Mouse (Mus musculus): ENCODE measurements at regions not wholly inside any gene's neighbourhood (a gene's known extent, or its start where the extent isn't known, plus 50 kb on each side); places are given as distances from the start of the nearest gene placed in this dataset.

DNA sequence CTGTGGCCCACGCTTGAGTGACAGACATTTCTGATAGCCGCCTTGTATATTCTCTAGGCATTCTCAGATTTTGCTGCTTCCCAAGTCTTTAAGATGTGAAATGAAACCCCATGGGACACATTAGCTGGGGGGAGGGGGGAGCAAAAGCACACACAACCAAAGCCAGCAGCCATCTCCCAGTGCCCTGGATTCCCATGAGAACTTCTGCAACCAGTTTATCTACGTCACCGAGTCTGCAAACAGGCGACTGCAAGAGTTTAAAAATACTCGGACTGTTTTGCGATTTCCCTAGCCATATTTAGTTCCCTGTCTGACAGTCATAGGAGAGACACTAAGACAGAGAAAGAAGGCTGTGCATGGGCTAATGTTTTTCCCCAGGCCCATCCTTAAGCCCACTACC is 52.3 kb upstream of the Hddc2 start:
- Histone ChIP-seq H3K4me1 (ENCODE audit: insufficient read depth) (no peaks in the 10 kb centered on the region), H3K27ac (ENCODE audit: low read depth) (no peak overlapping the region), H3K4me3 (ENCODE audit: low read depth, low read length) (no peak overlapping the region), H3K36me3 (replicated peaks; ENCODE audit: insufficient read depth, low read length) (no peaks in the 10 kb centered on the region), H3K9ac (replicated peaks) (no peak overlapping the region), H3K27me3 (ENCODE audit: insufficient read depth, low read length) (no peaks in the 10 kb centered on the region), H3K9me3 (ENCODE audit: low read length) (no peaks in the 10 kb centered on the region), H3K4me2 (ENCODE audit: low read depth, low read length) (no peak overlapping the region)
- 58% methylated on average over 7 of the region's 7 CpGs for WGBS (ENCODE audit: insufficient replicate concordance)
- TF ChIP-seq CTCF (IDR thresholded peaks at IDR 0.05; ENCODE audit: low read depth) = no peak
- TF ChIP-seq EP300 (IDR thresholded peaks at IDR 0.05; ENCODE audit: low read depth) = no peak
- DNase-seq = no peak
- ATAC-seq = no peak

All from liver, postnatal 0 days (tissue).